Mouse (Mus musculus): Measurements from ENCODE around the gene Gm49361.

The Gm49361 gene

GRCm38 (mm10) chr14:57718245-57718644, 27.7 kb downstream of the Gm49361 start:
- Histone ChIP-seq H3K4me1 (replicated peaks; ENCODE audit: low read depth, low read length) (peaks cover 15% of the 10 kb centered on the region), H3K36me3 (ENCODE audit: insufficient read depth, low read length) (no peaks in the 10 kb centered on the region), H3K9me3 (ENCODE audit: low read length) (no peaks in the 10 kb centered on the region), H3K27me3 (ENCODE audit: insufficient read depth, low read length) (no peaks in the 10 kb centered on the region), H3K4me3 (replicated peaks; ENCODE audit: low read length) (no peak overlapping the region)
- TF ChIP-seq CTCF (conservative IDR thresholded peaks at IDR 0.05; ENCODE audit: low read length): no peak
- no peak for TF ChIP-seq POU5F1 (IDR thresholded peaks at IDR 0.05; ENCODE audit: borderline replicate concordance, low read length)
- no peak for TF ChIP-seq NANOG (IDR thresholded peaks at IDR 0.05; ENCODE audit: borderline replicate concordance, low read length)

- TF ChIP-seq CTCF (conservative IDR thresholded peaks at IDR 0.05; ENCODE audit: low read length): no peak
- no peak for TF ChIP-seq POU5F1 (IDR thresholded peaks at IDR 0.05; ENCODE audit: borderline replicate concordance, low read length)
- no peak for TF ChIP-seq NANOG (IDR thresholded peaks at IDR 0.05; ENCODE audit: borderline replicate concordance, low read length)
- Histone ChIP-seq H3K36me3 (ENCODE audit: insufficient read depth, low read length) (no peaks in the 10 kb centered on the region), H3K4me1 (replicated peaks; ENCODE audit: low read depth, low read length) (peaks cover 15% of the 10 kb centered on the region), H3K9me3 (ENCODE audit: low read length) (no peaks in the 10 kb centered on the region), H3K27me3 (ENCODE audit: insufficient read depth, low read length) (no peaks in the 10 kb centered on the region), H3K4me3 (replicated peaks; ENCODE audit: low read length) (no peak overlapping the region)
Observed at GRCm38 (mm10) chr14:57716601-57717245, 29.2 kb downstream of the Gm49361 start.

DNA sequence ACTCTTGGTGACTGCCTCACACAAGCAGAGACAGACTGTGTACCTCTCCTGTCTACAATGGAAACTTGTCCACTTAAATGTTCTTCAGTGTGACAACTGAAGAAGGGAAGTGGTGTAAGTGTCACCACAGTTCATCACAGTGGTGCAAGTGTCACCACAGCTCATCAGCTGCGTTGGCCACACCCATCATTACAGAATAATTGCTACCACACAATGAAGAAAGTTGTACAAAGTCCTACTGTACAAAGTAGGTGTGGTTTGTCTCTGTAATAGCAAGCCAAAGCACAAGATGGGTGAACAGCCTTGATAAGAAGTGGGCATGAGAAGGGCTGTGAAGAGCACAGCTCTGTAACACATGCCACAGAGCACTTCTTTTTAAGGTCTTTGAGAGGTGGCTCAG, 33.0 kb downstream of the Gm49361 start:
- Histone ChIP-seq H3K4me3 (replicated peaks; ENCODE audit: low read length) (no peak overlapping the region), H3K36me3 (ENCODE audit: insufficient read depth, low read length) (no peaks in the 10 kb centered on the region), H3K9me3 (ENCODE audit: low read length) (no peaks in the 10 kb centered on the region), H3K27me3 (ENCODE audit: insufficient read depth, low read length) (peaks cover 3% of the 10 kb centered on the region; the same call in 1 of the 2 replicates), H3K4me1 (replicated peaks; ENCODE audit: low read depth, low read length) (peaks cover 52% of the 10 kb centered on the region)
- no peak for TF ChIP-seq NANOG (IDR thresholded peaks at IDR 0.05; ENCODE audit: borderline replicate concordance, low read length)
- TF ChIP-seq CTCF (conservative IDR thresholded peaks at IDR 0.05; ENCODE audit: low read length): no peak
- TF ChIP-seq POU5F1 (IDR thresholded peaks at IDR 0.05; ENCODE audit: borderline replicate concordance, low read length): no peak

DNA sequence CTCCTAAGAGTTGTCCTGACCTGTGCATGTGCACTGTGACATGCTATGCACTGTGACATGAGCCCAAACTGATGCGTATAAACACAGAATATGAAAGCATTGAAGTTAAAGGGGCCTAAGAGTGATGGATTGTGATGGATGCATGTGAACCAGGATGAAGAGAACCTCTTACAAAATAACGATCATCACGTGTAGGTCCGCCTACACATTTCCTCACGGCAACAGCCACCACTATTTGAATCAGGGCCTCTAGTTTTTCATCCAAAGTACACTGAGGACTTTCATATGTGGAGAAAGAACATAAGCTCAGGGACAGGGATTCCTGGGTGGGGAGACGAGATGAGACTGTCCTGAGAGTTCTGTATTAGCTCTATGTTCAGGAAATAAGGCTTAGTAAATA, 34.8 kb downstream of the Gm49361 start:
- Histone ChIP-seq H3K4me3 (replicated peaks; ENCODE audit: low read length) (no peak overlapping the region), H3K36me3 (ENCODE audit: insufficient read depth, low read length) (no peaks in the 10 kb centered on the region)
- TF ChIP-seq CTCF (conservative IDR thresholded peaks at IDR 0.05; ENCODE audit: low read length): no peak

GRCm38 (mm10) chr14:57709171-57709570, 36.7 kb downstream of the Gm49361 start:
- H3K36me3 ChIP-seq (ENCODE audit: insufficient read depth, low read length): no peaks in the 10 kb centered on the region
- TF ChIP-seq CTCF (conservative IDR thresholded peaks at IDR 0.05; ENCODE audit: low read length) (no peak), POU5F1 (IDR thresholded peaks at IDR 0.05; ENCODE audit: borderline replicate concordance, low read length) (no peak), NANOG (IDR thresholded peaks at IDR 0.05; ENCODE audit: borderline replicate concordance, low read length) (no peak)
- H3K4me1 ChIP-seq (replicated peaks; ENCODE audit: low read depth, low read length): peaks cover 51% of the 10 kb centered on the region
- peak overlapping the region; percentile 43 for H3K4me3 ChIP-seq (replicated peaks; ENCODE audit: low read length)
- peaks cover 27% of the 10 kb centered on the region for H3K27me3 ChIP-seq (ENCODE audit: insufficient read depth, low read length)
- no peaks in the 10 kb centered on the region for H3K9me3 ChIP-seq (ENCODE audit: low read length)

More for the DNA sequence above, 34.8 kb downstream of the Gm49361 start:
- H3K27me3 ChIP-seq (ENCODE audit: insufficient read depth, low read length): peaks cover 16% of the 10 kb centered on the region
- peaks cover 57% of the 10 kb centered on the region for H3K4me1 ChIP-seq (replicated peaks; ENCODE audit: low read depth, low read length)
- H3K9me3 ChIP-seq (ENCODE audit: low read length): no peaks in the 10 kb centered on the region

GRCm38 (mm10) chr14:57708580-57708979, 37.3 kb downstream of the Gm49361 start:
- no peaks in the 10 kb centered on the region for H3K36me3 ChIP-seq (ENCODE audit: insufficient read depth, low read length)
- H3K4me1 ChIP-seq (replicated peaks; ENCODE audit: low read depth, low read length): peaks cover 51% of the 10 kb centered on the region
- H3K9me3 ChIP-seq (ENCODE audit: low read length): no peaks in the 10 kb centered on the region
- H3K27me3 ChIP-seq (ENCODE audit: insufficient read depth, low read length): peaks cover 32% of the 10 kb centered on the region
- no peak overlapping the region for H3K4me3 ChIP-seq (replicated peaks; ENCODE audit: low read length)
- TF ChIP-seq POU5F1 (IDR thresholded peaks at IDR 0.05; ENCODE audit: borderline replicate concordance, low read length) (no peak), CTCF (conservative IDR thresholded peaks at IDR 0.05; ENCODE audit: low read length) (no peak), NANOG (IDR thresholded peaks at IDR 0.05; ENCODE audit: borderline replicate concordance, low read length) (no peak)

GRCm38 (mm10) chr14:57707100-57707893, 38.6 kb downstream of the Gm49361 start:
- no peak for TF ChIP-seq NANOG (IDR thresholded peaks at IDR 0.05; ENCODE audit: borderline replicate concordance, low read length)
- no peak for TF ChIP-seq CTCF (conservative IDR thresholded peaks at IDR 0.05; ENCODE audit: low read length)
- TF ChIP-seq POU5F1 (IDR thresholded peaks at IDR 0.05; ENCODE audit: borderline replicate concordance, low read length): no peak
- Histone ChIP-seq H3K4me3 (replicated peaks; ENCODE audit: low read length) (0 out of 2 replicates have a peak overlapping the region, but pooled peaks have one; percentile 13), H3K4me1 (replicated peaks; ENCODE audit: low read depth, low read length) (peaks cover 52% of the 10 kb centered on the region), H3K27me3 (ENCODE audit: insufficient read depth, low read length) (peaks cover 39% of the 10 kb centered on the region), H3K9me3 (ENCODE audit: low read length) (no peaks in the 10 kb centered on the region), H3K36me3 (ENCODE audit: insufficient read depth, low read length) (no peaks in the 10 kb centered on the region)

DNA sequence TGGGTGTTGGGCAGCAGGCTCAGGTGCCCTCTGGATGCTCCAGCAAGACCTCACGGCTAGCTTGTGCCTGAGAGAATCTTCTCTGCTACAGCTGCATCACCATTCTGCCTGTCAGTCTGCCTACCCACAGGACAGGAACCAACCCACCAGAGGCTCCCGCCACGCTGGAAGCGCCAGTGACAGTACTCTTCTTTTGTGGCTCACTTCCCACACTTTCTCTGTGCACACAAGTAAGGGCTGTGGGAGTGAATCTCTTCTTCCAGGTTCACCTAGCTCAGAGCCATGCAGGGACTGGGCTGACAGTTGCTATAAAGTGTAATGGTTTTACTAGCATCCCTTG, 39.2 kb downstream of the Gm49361 start:
- no peak overlapping the region for H3K4me3 ChIP-seq (replicated peaks; ENCODE audit: low read length)
- H3K27me3 ChIP-seq (ENCODE audit: insufficient read depth, low read length): peaks cover 39% of the 10 kb centered on the region
- H3K36me3 ChIP-seq (ENCODE audit: insufficient read depth, low read length): no peaks in the 10 kb centered on the region
- H3K4me1 ChIP-seq (replicated peaks; ENCODE audit: low read depth, low read length): peaks cover 58% of the 10 kb centered on the region
- no peaks in the 10 kb centered on the region for H3K9me3 ChIP-seq (ENCODE audit: low read length)
- TF ChIP-seq NANOG (IDR thresholded peaks at IDR 0.05; ENCODE audit: borderline replicate concordance, low read length) (no peak), POU5F1 (IDR thresholded peaks at IDR 0.05; ENCODE audit: borderline replicate concordance, low read length) (no peak), CTCF (conservative IDR thresholded peaks at IDR 0.05; ENCODE audit: low read length) (no peak)
